Mouse (Mus musculus): ENCODE measurements at regions not wholly inside any gene's neighbourhood (a gene's known extent, or its start where the extent isn't known, plus 50 kb on each side); places are given as distances from the start of the nearest gene placed in this dataset.

DNA sequence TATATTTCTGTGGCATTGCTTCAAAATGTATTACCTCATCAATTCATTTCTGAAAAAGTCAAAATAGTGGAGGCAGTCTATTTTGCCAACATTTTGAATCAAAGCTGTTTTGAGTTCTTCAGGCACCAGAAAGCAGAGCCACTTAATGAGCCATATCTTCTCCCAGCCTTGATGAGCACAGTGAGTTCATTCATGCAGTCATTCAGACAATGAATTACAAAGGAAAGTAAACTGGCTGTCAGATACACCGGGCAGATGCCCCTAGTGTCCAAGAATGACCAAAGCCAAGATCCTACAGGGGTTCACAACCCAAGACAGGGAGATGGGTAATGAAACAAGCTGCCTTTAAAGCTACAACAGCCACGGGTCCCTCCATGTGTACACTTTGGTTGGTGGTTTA, 798.7 kb downstream of the Cypt12 start:
- no peak for DNase-seq (ENCODE audit: extremely low read depth, low read depth, low spot score)
- Histone ChIP-seq H3K27ac (replicated peaks; ENCODE audit: insufficient read depth, low read depth, low read length) (no peak overlapping the region), H3K4me3 (ENCODE audit: insufficient read depth, low read depth, low read length) (no peak overlapping the region), H3K9ac (ENCODE audit: low read depth, low read length) (no peak overlapping the region), H3K79me2 (ENCODE audit: control insufficient read depth, insufficient read depth, low read length) (no peaks in the 10 kb centered on the region), H3K27me3 (ENCODE audit: control insufficient read depth, insufficient read depth, low read length) (no peaks in the 10 kb centered on the region), H3K36me3 (ENCODE audit: control insufficient read depth, insufficient read depth, low read length) (no peaks in the 10 kb centered on the region), H3K4me1 (ENCODE audit: control insufficient read depth, insufficient read depth, low read length) (no peaks in the 10 kb centered on the region)
- 81% methylated on average over 2 of the region's 2 CpGs for WGBS
- TF ChIP-seq POLR2A (IDR thresholded peaks at IDR 0.05; ENCODE audit: extremely low read depth, insufficient read depth, low read length) (no peak), CTCF (IDR thresholded peaks at IDR 0.05; ENCODE audit: low read depth, low read length) (no peak)

DNA sequence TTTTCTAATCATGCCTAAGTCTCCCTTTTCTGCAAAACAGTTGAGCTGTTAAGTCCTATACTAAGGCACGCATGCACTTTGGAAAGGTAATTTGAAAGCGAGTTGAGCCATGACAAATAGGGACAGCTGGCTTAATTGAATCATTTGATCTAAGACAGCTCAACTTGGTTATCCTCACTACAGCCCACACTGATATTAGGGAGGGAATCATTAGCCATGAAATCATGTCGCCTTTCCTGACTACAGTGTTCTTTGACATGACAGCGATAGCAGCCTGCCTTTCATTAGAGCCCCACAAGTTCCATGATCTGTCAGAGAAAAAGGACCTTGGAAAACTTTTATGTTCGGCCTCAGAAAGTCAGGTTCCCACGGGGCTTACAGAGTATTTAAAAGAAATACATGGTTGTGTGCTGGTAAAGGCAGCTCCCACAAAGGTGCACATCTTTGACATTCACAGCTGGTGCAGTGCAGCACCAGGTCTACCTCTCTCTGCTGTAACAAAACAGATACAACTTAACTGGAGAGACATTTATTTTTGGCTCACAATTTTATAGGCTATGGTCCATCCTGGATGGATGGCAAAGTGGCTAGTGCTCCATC, 803.5 kb downstream of the Cypt12 start:
- TF ChIP-seq CTCF (IDR thresholded peaks at IDR 0.05; ENCODE audit: low read depth, low read length) (no peak), POLR2A (IDR thresholded peaks at IDR 0.05; ENCODE audit: extremely low read depth, insufficient read depth, low read length) (no peak)

DNA sequence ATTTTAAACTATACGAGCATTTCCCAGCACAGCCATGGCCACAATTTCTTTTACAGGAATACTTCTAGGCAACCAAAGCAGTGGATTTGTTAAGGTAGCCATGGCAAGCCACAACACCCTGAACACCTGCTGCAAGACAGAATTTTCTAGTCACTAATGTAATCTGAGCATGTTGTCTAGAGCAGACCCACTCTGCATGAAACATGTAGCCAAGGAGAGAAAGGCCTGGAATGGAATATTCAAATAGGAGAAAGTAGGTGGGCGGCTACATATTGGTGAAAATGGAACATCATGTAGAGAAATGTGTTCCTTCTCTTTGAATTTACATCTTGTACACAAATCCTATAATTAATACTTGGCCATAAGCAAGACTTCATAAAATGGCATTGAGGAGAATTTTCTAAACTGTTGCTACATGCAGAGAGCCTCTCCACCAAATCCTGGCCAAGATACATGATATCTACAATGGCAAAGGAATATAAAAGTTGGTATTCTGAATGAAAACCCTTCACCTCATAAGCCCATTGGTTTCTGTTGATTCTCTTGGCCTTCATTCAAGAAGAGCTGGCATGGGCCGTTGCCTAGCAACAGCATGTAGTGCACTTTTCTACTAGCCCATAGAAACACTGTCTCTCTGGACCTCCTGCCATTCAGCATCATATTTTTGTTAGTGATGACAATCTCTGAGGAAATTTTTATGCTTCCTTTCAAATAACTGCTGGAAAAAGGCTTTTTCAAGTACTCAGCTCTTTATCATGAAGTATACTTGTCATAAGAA, 816.3 kb downstream of the Cypt12 start:
- no peaks in the 10 kb centered on the region for H3K36me3 ChIP-seq (ENCODE audit: control insufficient read depth, insufficient read depth, low read length)
- no peaks in the 10 kb centered on the region for H3K4me1 ChIP-seq (ENCODE audit: control insufficient read depth, insufficient read depth, low read length)
- H3K4me3 ChIP-seq (ENCODE audit: insufficient read depth, low read depth, low read length) = no peak overlapping the region
- no peak overlapping the region for H3K9ac ChIP-seq (ENCODE audit: low read depth, low read length)
- H3K27me3 ChIP-seq (ENCODE audit: control insufficient read depth, insufficient read depth, low read length) = no peaks in the 10 kb centered on the region
- no peaks in the 10 kb centered on the region for H3K79me2 ChIP-seq (ENCODE audit: control insufficient read depth, insufficient read depth, low read length)
- peak; percentile 42 for DNase-seq (ENCODE audit: extremely low read depth, low read depth, low spot score)
- WGBS = 88% methylated on average over 3 of the region's 3 CpGs
- TF ChIP-seq CTCF (IDR thresholded peaks at IDR 0.05; ENCODE audit: low read depth, low read length) (no peak), POLR2A (IDR thresholded peaks at IDR 0.05; ENCODE audit: extremely low read depth, insufficient read depth, low read length) (no peak)
- no peak overlapping the region for H3K27ac ChIP-seq (replicated peaks; ENCODE audit: insufficient read depth, low read depth, low read length)

More for the DNA sequence above, 803.5 kb downstream of the Cypt12 start:
- Histone ChIP-seq H3K79me2 (ENCODE audit: control insufficient read depth, insufficient read depth, low read length) (no peaks in the 10 kb centered on the region), H3K36me3 (ENCODE audit: control insufficient read depth, insufficient read depth, low read length) (no peaks in the 10 kb centered on the region), H3K9ac (ENCODE audit: low read depth, low read length) (no peak overlapping the region), H3K27me3 (ENCODE audit: control insufficient read depth, insufficient read depth, low read length) (no peaks in the 10 kb centered on the region), H3K4me3 (ENCODE audit: insufficient read depth, low read depth, low read length) (no peak overlapping the region), H3K4me1 (ENCODE audit: control insufficient read depth, insufficient read depth, low read length) (no peaks in the 10 kb centered on the region), H3K27ac (replicated peaks; ENCODE audit: insufficient read depth, low read depth, low read length) (no peak overlapping the region)
- 88% methylated on average over 6 of the region's 6 CpGs for WGBS
- no peak for DNase-seq (ENCODE audit: extremely low read depth, low read depth, low spot score)

DNA sequence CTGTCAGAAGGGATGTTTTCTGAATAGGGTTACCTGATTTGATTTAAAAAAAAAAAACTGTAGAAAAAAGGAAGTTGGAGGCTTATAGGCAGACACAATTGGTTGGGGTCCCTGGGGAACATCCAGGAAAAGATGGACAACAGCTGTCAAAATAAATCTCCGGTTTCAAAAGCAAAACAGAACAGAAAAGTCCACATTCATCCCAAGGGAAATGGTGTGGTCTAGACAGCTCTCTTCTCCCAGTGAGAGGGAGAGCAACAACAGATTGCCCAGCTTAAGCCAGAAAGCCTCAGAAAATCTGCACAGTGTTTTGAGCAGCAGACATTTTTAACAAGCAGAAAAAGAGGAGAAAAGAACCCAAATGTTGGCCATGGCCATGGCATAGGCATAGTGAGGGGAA, 830.3 kb downstream of the Cypt12 start:
- Histone ChIP-seq H3K27ac (replicated peaks; ENCODE audit: insufficient read depth, low read depth, low read length) (no peak overlapping the region), H3K9ac (ENCODE audit: low read depth, low read length) (no peak overlapping the region), H3K27me3 (ENCODE audit: control insufficient read depth, insufficient read depth, low read length) (no peaks in the 10 kb centered on the region), H3K4me3 (ENCODE audit: insufficient read depth, low read depth, low read length) (no peak overlapping the region), H3K79me2 (ENCODE audit: control insufficient read depth, insufficient read depth, low read length) (no peaks in the 10 kb centered on the region), H3K36me3 (ENCODE audit: control insufficient read depth, insufficient read depth, low read length) (no peaks in the 10 kb centered on the region), H3K4me1 (ENCODE audit: control insufficient read depth, insufficient read depth, low read length) (no peaks in the 10 kb centered on the region; the same call in 1 of the 2 replicates)
- no peak for DNase-seq (ENCODE audit: extremely low read depth, low read depth, low spot score)
- 89% methylated on average over 1 of the region's 1 CpGs for WGBS
- TF ChIP-seq CTCF (IDR thresholded peaks at IDR 0.05; ENCODE audit: low read depth, low read length) (no peak), POLR2A (IDR thresholded peaks at IDR 0.05; ENCODE audit: extremely low read depth, insufficient read depth, low read length) (no peak)

DNA sequence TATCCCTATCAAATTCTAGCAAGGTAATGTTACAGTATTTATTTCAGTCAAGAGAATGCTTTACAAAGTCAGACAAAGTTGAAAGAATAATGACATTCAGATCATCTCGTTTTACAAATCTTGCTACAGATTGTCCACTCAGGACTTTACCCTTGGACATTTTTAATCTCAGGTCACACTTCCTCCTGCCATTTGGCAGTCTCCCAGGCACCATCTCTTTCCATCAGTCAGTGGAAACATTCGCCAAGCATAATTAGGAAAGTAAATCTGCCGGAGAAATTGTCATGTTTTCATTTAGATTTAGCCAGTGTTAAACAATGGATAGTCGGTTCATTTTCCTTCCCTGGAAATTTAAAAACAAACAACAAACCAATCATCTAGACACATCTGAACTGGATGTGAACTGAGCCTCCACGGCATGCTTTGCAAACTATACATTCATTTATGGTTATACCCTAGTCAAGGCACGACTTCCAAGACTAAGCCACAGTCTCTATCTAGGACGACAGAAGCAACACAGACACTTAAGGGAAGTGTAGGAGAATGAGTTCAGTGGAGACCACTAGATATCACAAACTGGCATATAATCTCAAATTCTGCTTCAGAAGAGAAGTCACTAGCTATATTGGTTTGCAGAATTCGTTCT, 839.4 kb downstream of the Cypt12 start:
- WGBS = 53% methylated on average over 8 of the region's 8 CpGs
- Histone ChIP-seq H3K27ac (replicated peaks; ENCODE audit: insufficient read depth, low read depth, low read length) (no peak overlapping the region), H3K9ac (ENCODE audit: low read depth, low read length) (no peak overlapping the region), H3K4me1 (ENCODE audit: control insufficient read depth, insufficient read depth, low read length) (no peaks in the 10 kb centered on the region; the same call in 1 of the 2 replicates), H3K79me2 (ENCODE audit: control insufficient read depth, insufficient read depth, low read length) (no peaks in the 10 kb centered on the region), H3K36me3 (ENCODE audit: control insufficient read depth, insufficient read depth, low read length) (no peaks in the 10 kb centered on the region), H3K27me3 (ENCODE audit: control insufficient read depth, insufficient read depth, low read length) (no peaks in the 10 kb centered on the region), H3K4me3 (ENCODE audit: insufficient read depth, low read depth, low read length) (no peak overlapping the region)
- TF ChIP-seq POLR2A (IDR thresholded peaks at IDR 0.05; ENCODE audit: extremely low read depth, insufficient read depth, low read length) (no peak), CTCF (IDR thresholded peaks at IDR 0.05; ENCODE audit: low read depth, low read length) (no peak)
- DNase-seq (ENCODE audit: extremely low read depth, low read depth, low spot score) = peak; percentile 44
